Mouse (Mus musculus) MN1 (cell line): Measurements from ENCODE around the gene Chad.

ENCODE experiments used
- DNase-seq: peaks from one replicate; pipeline ENCODE4 v3.0.0-alpha.2; 2016; ENCODE audit warnings: low spot score

Chad gene

DNA sequence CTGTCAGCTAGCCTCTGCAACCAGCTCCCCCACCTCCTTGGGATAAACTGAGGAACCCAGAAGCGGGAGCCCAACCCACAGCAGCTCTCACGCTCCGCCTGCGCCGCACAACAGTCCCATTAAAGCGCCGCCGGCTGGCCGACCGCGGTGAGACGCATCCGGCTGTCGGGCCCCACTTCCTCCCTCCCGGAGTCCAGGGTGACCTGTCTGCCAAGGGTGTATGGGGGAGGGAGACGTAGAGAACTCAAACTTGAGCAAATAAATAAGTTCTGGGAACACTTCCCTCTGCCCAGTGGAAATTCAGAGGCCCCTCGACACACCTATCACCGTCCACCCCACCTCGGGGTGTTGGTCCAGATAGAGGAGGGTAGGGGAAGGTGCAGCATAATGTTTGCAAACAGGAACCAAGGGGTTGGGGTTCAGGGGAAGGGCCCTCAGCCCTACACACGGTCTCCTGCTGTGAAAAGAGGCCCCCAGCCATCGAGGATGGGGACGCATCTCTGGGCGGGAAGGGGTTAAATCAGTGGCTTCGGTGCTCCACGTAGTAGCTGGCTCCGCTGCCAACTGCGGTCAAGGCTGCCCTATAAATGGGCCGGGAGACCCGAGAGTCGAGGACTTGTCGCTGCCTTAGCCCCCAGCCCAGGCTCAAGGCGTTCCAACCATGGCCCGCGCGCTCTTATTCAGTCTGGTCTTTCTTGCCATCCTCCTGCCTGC lies at the start of gene Chad:
Gene Chad, plus strand, starts transcription at position 611 of the 714 bp plus-strand sequence.
- no peak for DNase-seq

DNA sequence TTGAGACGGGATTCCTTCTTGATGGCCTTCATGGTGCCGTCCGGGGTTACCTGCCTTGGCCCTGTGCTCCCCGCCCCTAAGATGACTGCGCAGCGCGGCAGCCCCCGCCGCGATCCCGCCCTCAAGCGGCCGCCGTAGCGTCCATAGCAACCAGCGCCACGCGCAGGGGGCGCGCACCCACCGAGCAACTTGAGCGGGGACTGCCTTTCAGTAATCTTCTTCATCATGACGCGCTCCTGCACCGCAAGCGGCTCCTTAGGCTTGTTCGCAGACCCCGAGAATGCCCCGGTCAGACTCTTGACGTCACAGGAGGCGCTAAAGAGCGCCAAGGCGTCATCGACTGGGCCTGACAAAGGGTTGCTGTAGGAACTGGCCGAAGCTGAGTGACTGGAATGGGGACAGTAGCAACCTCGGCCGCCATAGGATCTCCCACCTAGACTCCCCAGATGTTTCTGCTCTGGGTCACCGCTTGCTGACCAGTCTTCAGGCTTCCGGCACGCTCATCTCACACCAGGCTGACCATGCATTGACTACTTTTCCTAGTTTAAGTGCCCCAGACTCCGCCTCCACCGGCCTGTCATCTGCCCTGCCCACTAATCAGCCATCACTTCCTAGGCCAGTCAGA lies 43.5 kb upstream of the Chad start, which contains the start of gene Mycbpap:
Gene Mycbpap, minus strand, starts transcription at position 524 of the 625 bp plus-strand sequence.
- DNase-seq, result peak; percentile 68

DNA sequence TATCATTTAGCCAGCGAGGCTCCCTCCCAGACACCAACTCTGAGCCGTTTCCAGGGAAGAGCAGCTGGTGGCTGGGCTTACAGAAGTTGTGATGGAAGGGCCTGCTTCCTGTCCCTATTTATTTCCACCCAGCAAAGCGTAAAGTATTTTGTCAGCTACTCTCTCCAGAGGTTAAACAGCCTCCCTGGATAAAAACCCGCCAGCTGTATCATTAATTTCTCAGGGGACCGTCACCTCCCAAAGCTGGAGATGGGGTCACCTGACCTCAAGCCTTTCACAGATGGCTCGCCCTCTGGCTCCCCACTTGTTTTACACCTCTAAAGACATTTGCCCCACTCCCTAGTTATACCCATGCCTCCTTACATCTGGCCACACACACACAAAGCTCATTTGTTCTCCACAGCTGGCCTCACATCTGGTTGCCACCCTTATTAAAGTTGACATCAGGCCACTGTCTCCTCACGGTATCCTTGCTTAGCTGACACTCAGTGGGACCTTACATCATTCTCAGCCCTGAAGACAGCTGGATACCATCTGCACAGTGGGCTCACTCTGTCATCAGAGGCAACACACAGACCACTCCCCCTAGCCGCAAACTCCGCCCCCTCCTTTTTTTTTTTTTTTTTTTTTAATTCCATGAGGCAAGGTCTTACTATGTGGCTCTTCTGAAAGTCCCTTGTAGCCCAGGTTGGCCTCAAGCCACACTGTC lies 38.5 kb upstream of the Chad start:
- DNase-seq, result peak; percentile 30

DNA sequence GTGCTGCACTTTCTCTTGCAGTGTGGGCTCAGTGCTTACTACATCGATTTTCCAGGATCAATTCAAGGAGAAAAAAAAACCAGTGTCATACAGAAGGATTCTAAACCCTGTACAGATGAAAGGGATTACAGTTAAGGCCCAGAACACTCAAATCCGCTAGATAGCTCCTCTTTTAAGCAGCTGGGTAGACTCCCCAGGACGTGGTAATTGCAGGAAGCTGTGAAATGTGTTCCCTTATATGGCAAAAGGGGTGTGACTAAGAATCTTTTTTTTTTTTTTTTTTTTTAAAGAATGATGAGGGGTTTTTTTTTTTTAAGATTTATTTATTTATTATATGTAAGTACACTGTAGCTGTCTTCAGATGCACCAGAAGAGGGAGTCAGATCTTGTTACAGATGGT lies 36.0 kb upstream of the Chad start:
- DNase-seq, result no peak

DNA sequence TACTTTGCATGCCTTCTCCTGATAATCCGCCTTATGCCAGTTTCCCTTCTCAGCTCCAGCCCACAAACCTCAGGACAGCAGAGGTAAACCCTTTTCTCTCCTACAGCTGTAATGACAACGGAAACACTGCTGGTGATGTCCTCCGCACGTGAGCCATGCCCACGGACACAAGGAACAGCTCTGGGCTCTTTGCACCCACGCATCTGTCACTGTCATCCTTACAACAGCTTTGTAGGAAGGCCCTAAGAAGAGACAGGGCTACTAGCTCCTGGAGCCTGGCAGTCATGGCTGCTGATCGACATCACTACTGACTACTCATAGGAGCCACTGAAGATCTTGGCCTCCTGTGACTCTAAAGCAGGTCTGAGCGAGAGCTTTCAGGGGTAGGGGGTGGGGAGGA lies 31.7 kb upstream of the Chad start:
- no peak for DNase-seq

DNA sequence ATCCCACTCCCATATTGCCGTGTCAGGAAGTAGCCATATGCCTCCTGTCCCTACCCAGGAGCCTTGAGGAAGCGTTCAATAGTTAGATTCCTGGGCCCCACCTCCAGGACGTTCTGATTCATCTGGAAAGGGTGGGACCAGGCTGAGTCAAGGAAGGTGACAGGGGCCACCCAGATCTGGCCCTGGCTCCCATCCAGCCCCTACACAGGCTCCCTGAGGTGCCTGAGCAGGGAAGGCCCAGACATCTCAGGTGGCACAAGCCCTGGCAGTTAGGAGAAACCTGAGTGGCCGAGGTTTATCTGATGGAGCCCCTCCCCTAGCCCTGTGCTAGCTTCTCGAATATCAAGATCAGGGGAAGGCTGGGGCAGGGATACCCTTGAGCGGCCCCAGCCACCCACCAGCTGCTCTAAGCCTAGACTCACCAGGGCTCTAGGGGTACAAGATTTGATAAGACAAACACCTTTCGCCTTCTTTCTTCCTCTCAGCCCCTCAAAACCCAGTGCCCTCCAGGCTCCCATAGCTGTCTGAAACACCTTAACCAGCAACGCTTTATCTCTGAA lies 26.0 kb upstream of the Chad start:
- no peak for DNase-seq

DNA sequence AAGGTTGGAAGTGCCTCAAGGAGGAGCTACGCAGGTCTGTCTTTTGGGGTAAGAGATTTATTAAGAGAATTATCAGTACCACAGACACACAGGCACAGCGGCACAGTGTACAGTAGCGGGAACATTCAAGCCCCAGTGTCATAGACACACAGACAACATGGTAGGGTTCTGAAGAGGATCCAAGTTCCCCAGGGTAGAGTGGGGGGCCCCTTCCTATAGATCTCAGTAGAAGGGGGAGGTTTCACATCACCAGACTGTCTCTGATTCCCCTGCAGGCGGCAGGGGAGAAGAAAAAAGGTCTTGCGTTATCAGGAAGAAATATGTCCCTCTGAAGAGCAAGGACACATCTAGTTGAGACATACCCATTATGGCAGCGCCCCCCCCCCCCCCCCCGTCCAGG lies 25.1 kb upstream of the Chad start:
- DNase-seq, result no peak

DNA sequence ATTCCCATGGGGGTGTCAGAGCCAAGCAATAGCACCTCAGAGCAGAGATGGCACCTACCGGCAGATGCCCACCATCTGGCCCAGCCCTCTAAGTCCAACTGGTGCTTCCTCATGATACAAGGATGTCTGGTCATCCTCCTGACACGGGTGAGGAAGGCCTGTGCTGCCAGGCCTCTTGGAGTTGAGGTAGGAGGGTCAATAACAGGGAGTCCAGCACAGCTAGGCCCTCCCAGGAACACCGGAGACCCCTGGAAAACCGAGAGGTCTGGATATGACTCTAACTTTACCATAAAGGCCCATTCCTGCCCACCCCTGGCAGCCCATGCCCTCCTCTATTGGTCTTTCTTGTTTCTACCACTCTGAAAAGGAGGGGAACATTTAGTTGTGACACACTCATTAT lies 22.4 kb upstream of the Chad start:
- DNase-seq, result no peak

DNA sequence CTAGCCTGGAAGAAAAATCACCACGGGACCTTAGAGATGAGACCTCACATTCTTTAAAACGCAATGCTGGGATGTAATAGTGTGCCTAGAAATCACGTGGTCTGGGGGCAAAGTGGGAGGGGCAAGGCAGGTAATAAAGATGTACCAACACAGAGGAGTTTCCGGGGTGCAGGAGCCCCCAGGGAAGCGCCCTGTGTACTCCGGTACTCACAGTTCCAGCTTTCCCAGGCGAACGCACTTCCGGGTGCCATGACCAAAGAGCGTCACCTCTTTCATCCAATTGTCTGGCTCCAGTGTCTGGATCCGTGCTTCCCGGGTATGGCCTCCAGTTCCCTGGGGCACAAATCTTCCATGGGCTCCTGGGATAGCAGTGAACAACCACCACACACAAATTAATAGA lies 21.5 kb upstream of the Chad start:
- no peak for DNase-seq

DNA sequence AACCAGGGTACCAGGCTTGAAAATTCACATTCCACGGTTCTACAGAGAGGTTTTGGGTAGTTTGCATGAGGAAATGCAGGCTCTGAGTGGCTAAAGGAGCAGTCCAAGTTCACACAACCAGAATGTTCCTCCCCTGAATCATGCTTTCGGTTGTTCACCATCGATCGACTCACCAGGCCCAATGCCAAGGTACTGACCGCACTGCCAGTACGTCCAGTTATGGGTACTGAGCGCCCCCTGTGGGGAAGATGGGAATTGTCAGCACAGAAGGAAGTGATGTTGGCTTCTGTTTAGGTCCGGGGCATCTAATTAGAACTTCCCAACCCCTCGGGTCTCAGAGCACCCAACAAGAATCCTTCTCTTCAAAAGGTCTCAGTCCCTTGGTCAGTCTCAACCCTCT lies 20.9 kb upstream of the Chad start:
- peak; percentile 94 for DNase-seq

DNA sequence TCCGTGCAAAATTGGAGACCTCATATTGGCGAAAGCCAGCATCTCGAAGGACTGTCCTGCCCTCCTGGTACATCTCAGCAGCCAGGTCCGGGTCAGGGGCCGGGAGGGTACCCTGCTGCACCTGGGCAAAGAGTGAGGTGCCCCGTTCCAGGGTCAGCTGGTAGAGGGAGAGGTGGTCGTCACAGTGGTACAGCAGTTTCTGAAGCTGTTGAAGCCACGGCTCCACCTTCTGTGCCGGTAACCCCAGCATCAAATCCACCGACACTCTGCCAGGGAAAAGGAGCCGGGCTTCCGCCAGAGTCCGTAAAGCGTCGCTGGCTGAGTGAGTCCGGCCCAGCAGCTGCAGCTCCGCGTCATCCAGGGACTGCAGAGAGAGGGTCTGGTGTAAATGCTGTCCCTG lies 20.4 kb upstream of the Chad start:
- no peak for DNase-seq

DNA sequence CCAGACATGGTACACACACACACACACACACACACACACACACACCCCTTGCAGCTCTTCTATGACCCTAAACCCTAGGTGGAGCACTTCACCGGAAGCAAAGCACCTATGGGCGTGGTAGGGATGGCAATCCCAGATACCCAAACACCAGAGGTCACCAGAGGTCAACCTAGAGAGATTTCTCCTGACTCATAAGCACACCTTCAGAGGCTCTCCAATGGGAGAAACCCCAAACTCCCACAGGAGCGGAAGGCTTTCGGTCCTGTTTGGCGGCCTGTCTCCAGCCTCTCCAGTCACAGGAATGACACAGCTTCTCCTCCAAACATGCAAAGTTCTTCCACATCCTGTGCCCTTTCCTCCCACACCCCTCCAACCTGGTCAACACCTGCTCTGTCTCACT lies 18.5 kb upstream of the Chad start:
- no peak for DNase-seq

DNA sequence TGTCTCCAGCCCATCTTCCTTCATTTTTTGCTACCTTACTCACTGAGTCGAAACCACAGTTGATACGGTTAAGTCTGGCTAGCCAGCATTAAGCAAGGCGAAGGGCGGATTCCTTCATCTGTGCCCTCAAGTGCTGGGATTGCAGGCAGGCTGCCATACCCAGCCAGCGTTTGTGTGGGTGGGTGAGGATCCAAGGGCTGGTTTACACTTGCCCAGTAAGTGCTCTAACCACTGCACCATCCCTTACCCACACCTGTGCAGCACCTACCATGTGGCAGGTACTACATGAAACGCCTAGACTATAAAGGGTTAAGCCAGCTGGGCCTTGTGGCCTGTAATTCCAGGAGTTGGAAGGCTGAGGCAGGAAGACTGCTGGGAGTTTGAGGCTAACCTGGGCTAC lies 17.6 kb upstream of the Chad start:
- no peak for DNase-seq

DNA sequence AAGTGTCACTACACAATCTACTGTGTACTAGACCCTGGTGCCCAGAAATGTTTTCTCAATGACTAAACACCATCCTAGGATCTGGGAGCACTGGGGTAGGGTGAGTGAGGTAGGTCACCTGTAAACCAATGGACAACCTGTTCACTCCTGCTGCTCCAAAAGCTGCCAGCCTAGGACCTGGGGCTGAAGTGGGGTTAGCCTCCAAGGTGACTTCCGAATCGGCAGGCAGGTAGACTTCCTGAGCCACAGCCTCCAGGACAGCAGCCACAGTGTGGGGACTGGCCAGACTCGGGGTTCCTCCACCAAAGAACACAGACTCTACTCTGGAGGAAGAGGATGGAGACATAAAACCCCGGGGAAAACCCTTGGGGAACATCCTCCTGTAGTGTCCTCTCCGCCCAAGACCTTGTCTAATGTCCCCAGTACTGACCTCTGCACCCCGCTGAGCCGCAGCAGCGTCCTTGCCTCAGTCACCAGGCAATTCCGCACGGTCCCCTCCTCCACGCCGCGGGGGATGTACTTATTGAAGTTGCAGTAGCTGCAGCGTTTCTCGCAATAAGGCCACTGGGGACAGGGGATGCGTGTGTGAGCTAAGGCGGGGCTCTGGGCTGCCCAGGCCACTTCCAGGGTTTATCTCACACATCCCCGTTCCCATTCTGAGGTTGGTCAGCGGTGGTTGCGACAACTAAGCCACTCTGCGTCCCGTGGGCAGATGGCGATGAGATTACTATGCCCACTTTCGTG lies 16.6 kb upstream of the Chad start:
- DNase-seq, result peak; percentile 58

DNA sequence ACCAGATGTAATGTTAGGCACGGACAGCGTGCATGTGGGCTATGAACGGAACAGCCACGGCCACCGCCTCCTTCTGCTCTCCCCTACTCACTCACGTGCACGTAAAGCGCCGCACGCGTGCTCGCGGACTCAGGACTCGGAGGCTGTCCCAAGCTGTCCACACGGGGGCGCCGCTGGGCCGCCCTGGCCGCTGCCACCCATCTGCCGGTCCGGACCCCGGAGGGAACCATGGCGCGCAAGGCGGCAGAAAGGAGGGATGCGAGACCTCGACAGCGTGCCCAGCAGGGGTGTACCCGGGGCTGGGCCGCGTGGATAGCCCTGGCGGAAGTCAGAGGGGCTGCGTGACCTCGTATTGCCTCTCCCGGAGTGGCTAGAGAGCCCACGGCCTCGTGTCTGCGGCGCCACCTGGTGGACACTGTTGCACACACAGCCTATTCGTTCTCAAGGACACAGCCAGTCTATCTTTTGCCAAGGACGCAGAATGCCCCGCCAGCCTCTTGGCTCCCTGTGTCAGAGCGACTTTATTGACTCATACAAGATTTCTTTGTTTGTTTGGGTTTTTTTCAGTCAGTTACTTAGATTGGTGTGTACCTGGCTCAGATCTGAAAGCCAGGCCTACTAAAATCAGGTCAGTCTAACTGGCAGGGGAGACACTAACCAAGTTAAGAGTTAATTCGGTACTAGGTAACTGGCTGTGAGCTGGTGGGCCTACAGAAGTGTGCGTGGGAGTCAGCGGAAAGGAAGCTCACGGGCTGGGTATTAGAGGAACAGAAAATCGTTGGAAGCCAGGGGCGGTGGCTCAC lies 15.8 kb upstream of the Chad start, which contains the start of gene Rsad1:
Gene Rsad1, minus strand, starts transcription at position 368 of the 803 bp plus-strand sequence.
- DNase-seq, result peak; percentile 96

DNA sequence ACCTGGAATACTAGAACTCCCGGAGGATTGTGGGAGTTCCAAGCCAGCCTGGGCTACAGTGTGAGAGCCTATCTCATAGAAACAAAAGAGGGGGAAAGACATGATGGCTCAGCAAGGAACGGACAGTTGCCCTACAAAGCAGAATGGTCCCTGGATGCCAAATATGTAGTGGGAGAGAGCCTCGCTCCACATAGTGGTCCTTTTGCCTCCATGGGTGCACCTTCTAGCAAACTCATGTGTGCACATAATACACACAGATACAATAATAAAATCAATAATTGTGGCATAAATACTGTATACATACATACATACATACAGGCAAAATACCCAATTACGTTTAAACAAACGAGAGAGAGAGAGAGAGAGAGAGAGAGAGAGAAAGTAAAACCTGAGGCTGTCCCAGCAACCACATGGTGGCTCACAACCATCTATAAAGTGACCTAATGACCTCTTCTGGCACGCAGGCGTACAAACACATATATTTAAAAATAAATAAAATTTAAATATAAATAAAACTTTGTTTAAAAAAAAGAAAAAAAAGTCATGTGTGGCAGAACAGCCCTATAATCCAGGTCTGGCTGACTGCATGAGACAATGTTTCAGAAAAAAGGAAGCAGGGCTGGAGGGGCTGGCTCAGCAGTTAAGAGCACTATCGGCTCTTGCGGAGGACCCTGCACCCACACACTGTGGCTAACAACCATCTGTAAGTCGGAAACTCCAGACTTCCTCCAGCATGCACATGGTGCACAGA lies 15.0 kb upstream of the Chad start:
- DNase-seq, result no peak

DNA sequence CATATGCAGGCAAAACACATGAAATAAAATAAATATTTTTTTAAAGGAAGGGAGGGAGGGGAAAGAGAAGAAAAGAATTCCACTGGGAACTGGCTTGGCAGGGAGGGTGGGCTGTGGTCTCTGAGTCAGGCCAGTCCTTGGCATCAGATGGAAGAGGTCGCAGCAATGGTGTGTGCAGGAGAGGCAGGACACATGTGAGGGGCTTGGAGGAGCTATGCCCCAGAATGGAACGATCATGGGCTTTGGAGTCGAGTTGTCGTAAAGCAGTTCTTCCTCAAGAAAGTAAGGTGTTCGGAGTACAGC lies 14.5 kb upstream of the Chad start:
- DNase-seq, result no peak

DNA sequence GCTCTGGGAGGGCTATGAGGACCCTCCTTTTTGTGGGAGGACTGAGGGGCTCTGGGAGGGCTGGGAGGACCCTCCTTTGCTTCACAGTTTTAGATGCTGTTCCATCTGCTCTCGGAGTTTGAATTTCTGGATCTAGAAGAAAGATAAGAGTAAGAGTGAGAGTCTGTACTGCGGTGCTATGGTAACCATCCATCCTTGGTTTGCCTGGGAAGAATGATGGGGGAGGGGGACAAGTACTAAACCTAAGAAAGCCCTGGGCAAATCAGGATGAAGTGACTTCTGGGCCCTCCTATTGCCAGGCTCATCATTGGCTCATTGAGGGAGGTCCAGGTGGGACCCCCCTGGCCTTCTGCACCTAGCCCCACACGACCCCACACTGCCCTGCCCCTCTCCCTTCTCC lies 6.6 kb upstream of the Chad start:
- DNase-seq, result no peak

DNA sequence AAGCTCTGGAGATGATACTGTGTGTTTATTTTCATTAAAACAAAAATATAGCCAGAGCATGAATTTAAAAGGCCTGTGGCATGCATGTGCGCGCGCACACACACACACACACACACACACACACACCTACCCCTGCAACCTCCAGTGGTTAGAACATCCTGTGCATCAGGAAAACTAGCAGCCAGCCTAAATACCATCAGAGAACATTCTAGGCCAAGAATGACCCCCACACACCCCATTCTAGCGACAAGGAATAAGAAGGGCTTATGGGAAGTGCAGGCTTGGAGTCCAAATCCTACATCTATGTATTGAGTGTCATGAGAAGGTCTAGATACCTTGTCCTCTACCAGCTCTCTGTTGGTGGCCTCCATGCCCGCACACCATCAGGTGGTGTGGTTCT lies 1.5 kb upstream of the Chad start:
- no peak for DNase-seq

DNA sequence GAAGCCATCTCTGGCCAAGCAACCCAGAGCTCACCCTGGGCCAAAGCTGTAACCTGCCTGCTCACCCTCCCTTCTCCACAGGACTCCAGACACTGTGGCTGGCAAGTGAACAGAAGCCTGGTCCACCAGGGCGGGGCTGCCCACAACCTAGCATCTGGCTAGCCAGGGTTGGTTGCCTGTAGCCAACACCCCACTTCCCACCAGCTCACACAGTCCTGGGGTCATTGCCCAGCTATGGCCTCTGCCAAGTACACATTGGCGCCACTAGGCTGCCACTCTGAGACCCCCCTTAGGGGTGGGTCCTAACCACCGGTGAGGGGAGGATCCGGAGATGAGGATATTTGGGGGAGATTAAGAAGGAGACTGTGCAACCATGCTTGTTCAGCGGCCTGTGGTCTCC lies 1.0 kb upstream of the Chad start:
- DNase-seq, result no peak

DNA sequence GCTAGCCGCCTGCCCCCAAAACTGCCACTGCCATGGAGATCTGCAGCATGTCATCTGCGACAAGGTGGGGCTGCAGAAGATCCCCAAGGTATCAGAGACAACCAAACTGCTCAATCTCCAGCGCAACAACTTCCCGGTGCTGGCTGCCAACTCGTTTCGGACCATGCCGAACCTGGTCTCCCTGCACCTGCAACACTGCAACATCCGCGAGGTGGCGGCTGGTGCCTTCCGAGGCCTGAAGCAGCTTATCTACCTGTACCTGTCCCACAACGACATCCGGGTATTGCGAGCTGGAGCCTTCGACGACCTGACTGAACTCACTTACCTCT lies 268 bp downstream of the Chad start:
- DNase-seq, result no peak
